Mouse (Mus musculus) G1E (cell line): ENCODE results near the gene Cep70. TPM values are rescaled to one million over a fixed set of nuclear protein-coding genes. Genes with fewer than 3 reads are reported as not detected.

Experiments
- ATAC-seq: 2 replicates; pipeline ENCODE4 v1.8.0; 2016; ENCODE audit warnings: mild to moderate bottlenecking; ENCODE audit not compliant: insufficient number of reproducible peaks, poor library complexity, low FRiP score, severe bottlenecking; ENCODE audit errors: extremely low read depth
- DNase-seq: peaks from one replicate; pipeline ENCODE4 v3.0.0; 2012; ENCODE audit warnings: low spot score
- H3K27me3 ChIP-seq: 2 replicates; pipeline ENCODE4 v1.6.1; 2012; ENCODE audit warnings: mild to moderate bottlenecking, low read length, inconsistent platforms; ENCODE audit not compliant: insufficient read depth
- H3K36me3 ChIP-seq: replicated peaks from 2 replicates; pipeline ENCODE3; 2012; ENCODE audit warnings: mild to moderate bottlenecking, inconsistent platforms
- H3K4me1 ChIP-seq: 2 replicates; pipeline ENCODE4 v1.6.1; 2012; ENCODE audit warnings: low read depth, low read length, inconsistent platforms, mixed read lengths; ENCODE audit not compliant: insufficient read depth
- H3K4me3 ChIP-seq: 2 replicates; pipeline ENCODE4 v1.5.1; 2012; ENCODE audit warnings: low read depth, mild to moderate bottlenecking, inconsistent platforms, low read length, moderate library complexity, mixed read lengths
- H3K9me3 ChIP-seq: replicated peaks from 2 replicates; pipeline ENCODE4 v1.6.1; 2012; ENCODE audit warnings: inconsistent platforms
- CTCF ChIP-seq: IDR thresholded peaks from 2 replicates; pipeline ENCODE4 v1.5.1; 2012; ENCODE audit warnings: low read depth, low read length, inconsistent platforms, mixed read lengths
- GATA1 ChIP-seq: IDR thresholded peaks from 2 replicates; pipeline ENCODE4 v1.6.1; 2012; ENCODE audit warnings: borderline replicate concordance, low read length, inconsistent platforms, mixed read lengths
- GATA2 ChIP-seq: IDR thresholded peaks from 2 replicates; pipeline ENCODE4 v1.6.1; 2012; ENCODE audit warnings: low read depth, low read length, inconsistent platforms, borderline replicate concordance
- POLR2AphosphoS5 ChIP-seq: IDR thresholded peaks from 2 replicates; pipeline ENCODE4 v1.6.1; 2012; ENCODE audit warnings: low read depth, low read length, inconsistent platforms; ENCODE audit not compliant: insufficient replicate concordance
- TAL1 ChIP-seq: conservative IDR thresholded peaks from 2 replicates; pipeline ENCODE4 v1.6.1; 2012; ENCODE audit warnings: low read depth, low read length, inconsistent platforms, mixed read lengths
- polyA plus RNA-seq: library from polyadenylated mRNA; stranded (reverse); fragments of >175 nt; gene quantifications from 2 replicates; pipeline ENCODE4 v1.2.3, GENCODE M21; 2012
- total RNA-seq, 2 experiments: library from RNA; stranded (forward) in 1 of 2; stranded (reverse) in 1 of 2; fragments of 200-1000 nt in 1 of 2; fragments of >200 nt in 1 of 2; fragmentation: Nextera tagmentation in 1 of 2; gene quantifications; 2 replicates each; pipeline ENCODE4 v1.2.3; 2014 to 2017

Cep70 gene
- total and polyA plus RNA-seq, 3 experiments: 4.2 to 147 (median 45.5) TPM

GRCm38 (mm10) chr9:99243895-99244293 is 727 bp downstream of the Cep70 start:
- Histone ChIP-seq H3K4me3 (peak overlapping the region; percentile 86), H3K36me3 (peaks cover 29% of the 10 kb centered on the region), H3K27me3 (no peaks in the 10 kb centered on the region), H3K9me3 (no peaks in the 10 kb centered on the region), H3K4me1 (peaks cover 77% of the 10 kb centered on the region)
- DNase-seq (no peak), ATAC-seq (no peak)
- no peak for TF ChIP-seq TAL1
- no peak for TF ChIP-seq CTCF
- TF ChIP-seq GATA1: no peak
- no peak for TF ChIP-seq POLR2AphosphoS5

GRCm38 (mm10) chr9:99248304-99248703 is 5.1 kb downstream of the Cep70 start:
- Histone ChIP-seq H3K27me3 (no peaks in the 10 kb centered on the region), H3K36me3 (peaks cover 64% of the 10 kb centered on the region), H3K4me1 (peaks cover 76% of the 10 kb centered on the region), H3K4me3 (peak overlapping the region; percentile 38; the same call in 1 of the 2 replicates), H3K9me3 (no peaks in the 10 kb centered on the region)
- peak; percentile 68 for DNase-seq
- peak; percentile 71 for ATAC-seq
- peak; percentile 54 for TF ChIP-seq TAL1
- TF ChIP-seq GATA1: no peak
- TF ChIP-seq POLR2AphosphoS5: no peak
- TF ChIP-seq CTCF: no peak
- no peak for TF ChIP-seq GATA2

DNA sequence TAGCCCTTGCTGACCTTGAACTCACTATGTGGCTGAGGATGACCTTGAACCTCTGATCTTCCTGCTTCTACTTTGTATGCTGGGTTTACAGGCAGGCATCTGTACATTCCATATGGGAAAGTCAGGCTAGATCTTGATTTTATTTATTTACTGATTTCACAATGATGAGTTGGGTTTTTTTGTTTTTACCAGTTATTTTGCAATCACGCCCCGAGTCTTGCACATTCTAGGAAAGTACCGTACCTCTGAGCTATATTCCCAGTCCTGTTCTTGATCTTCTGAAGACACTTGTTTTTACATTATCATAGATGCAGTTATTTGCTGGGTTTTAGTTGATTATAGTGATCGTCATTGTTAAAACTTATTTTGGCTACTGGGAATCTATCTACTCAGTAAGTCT is 5.7 kb downstream of the Cep70 start:
- no peak for DNase-seq
- Histone ChIP-seq H3K27me3 (no peaks in the 10 kb centered on the region), H3K4me3 (no peak overlapping the region), H3K9me3 (no peaks in the 10 kb centered on the region), H3K4me1 (peaks cover 81% of the 10 kb centered on the region), H3K36me3 (peaks cover 67% of the 10 kb centered on the region)
- TF ChIP-seq GATA2: no peak
- TF ChIP-seq CTCF: no peak
- TF ChIP-seq POLR2AphosphoS5: no peak
- no peak for TF ChIP-seq TAL1
- no peak for TF ChIP-seq GATA1
- ATAC-seq: no peak

- Histone ChIP-seq H3K36me3 (peaks cover 83% of the 10 kb centered on the region), H3K4me3 (no peak overlapping the region; the same call in 1 of the 2 replicates), H3K9me3 (no peaks in the 10 kb centered on the region), H3K27me3 (no peaks in the 10 kb centered on the region), H3K4me1 (peaks cover 64% of the 10 kb centered on the region)
- DNase-seq: peak; percentile 37
- no peak for TF ChIP-seq TAL1
- no peak for TF ChIP-seq POLR2AphosphoS5
- no peak for TF ChIP-seq CTCF
- TF ChIP-seq GATA2: no peak
- TF ChIP-seq GATA1: no peak
- peak; percentile 77 for ATAC-seq
Observed at GRCm38 (mm10) chr9:99253861-99254260, 10.7 kb downstream of the Cep70 start.

DNA sequence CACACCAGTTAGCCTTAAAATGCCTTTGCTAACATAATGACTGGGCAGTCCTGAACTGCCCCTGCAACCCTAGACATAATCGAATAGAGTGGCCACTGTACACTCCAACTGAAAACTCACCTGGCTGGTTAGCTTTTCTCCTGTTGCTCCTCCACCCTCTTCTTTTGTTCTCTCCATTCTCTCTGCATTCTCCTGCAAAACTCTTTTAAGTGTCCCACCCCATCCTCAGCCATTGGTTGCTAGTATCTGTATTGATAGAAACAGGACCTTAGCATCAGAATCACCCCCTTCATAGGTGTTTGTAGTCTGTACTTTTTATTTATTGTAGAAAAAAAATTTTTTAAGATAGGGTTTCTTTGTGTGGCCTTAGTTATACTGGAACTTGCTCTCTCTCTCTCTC is 13.0 kb downstream of the Cep70 start:
- H3K36me3 ChIP-seq: peaks cover 87% of the 10 kb centered on the region
- TF ChIP-seq TAL1 (no peak), CTCF (no peak), POLR2AphosphoS5 (no peak), GATA2 (no peak), GATA1 (no peak)
- no peak overlapping the region for H3K4me3 ChIP-seq
- H3K4me1 ChIP-seq: peaks cover 65% of the 10 kb centered on the region
- H3K27me3 ChIP-seq: no peaks in the 10 kb centered on the region
- ATAC-seq (no peak), DNase-seq (no peak)
- no peaks in the 10 kb centered on the region for H3K9me3 ChIP-seq

- TF ChIP-seq GATA1 (no peak), CTCF (no peak), POLR2AphosphoS5 (no peak), GATA2 (no peak), TAL1 (no peak)
- Histone ChIP-seq H3K27me3 (no peaks in the 10 kb centered on the region), H3K36me3 (peaks cover 86% of the 10 kb centered on the region), H3K9me3 (no peaks in the 10 kb centered on the region), H3K4me3 (no peak overlapping the region; the same call in 1 of the 2 replicates), H3K4me1 (peaks cover 60% of the 10 kb centered on the region)
- DNase-seq (no peak), ATAC-seq (peak; percentile 58; the same call in 1 of the 2 replicates)
Observed at GRCm38 (mm10) chr9:99256821-99257220, 13.7 kb downstream of the Cep70 start.
